ENCODE assay signal across 13 mouse cellular contexts in the genomic region with DNA sequence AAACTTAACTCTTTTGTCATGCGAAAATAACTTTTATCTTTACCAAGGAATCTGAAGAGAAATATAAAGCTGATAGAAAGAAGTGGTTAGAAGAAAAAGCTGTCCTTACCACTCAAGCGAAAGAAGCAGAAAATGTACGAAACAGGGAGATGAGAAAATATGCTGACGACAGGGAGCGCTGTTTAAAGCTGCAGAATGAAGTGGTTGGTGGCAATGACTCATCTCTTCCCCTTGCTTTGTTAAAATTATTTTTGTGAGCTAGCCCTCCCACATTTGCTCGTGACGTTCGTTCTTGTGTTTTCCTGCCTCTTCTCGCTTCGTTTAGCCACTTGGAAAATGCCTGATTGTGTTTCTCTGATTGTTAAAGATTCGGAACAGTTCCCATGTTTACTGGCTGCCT. TPM values are rescaled to one million over a fixed set of nuclear protein-coding genes. Genes with fewer than 3 reads are reported as not detected.
A peak's percentile ranks its signal among the peaks of the same experiment; 100 is the strongest.
DNase-seq lines count a peak whose midpoint lies in the region; ATAC-seq lines count a peak whose summit lies in the region.
"Had no signal": no experiment of that assay in that cellular context is flagged by ENCODE, and none has a peak within 500 bp of the region (broad histone marks: within the 10 kb centered on the region; RNA-seq: fewer than 3 reads in every experiment).

No protein-coding gene starts in this region.

- WGBS in macrophage (ENCODE audit: missing documents): 23% methylated on average over 11 of the region's 11 CpGs

- H3K4me3 ChIP-seq in macrophage (ENCODE audit: inconsistent target): no peak overlapping the region
- H3K4me3 ChIP-seq: embryonic facial prominence, embryonic 13.5 days; limb, embryonic 15.5 days had no signal

- H3K79me2 ChIP-seq in macrophage (ENCODE audit: inconsistent target): peaks cover 18% of the 10 kb centered on the region

- peak; percentile 24 for DNase-seq in heart, adult 8-10 months (ENCODE audit: low spot score)
- DNase-seq in heart, adult 11 months: no peak
- DNase-seq in frontal cortex, adult 2 months (ENCODE audit: extremely low spot score in 1 of 2, low spot score in 1 of 2): peak; percentile 14 to 76
- DNase-seq in retina, embryonic 14.5 days (ENCODE audit: low spot score): no peak
- DNase-seq in kidney, adult 8-10 months: no peak
- DNase-seq in gastrocnemius, postnatal 4 days (ENCODE audit: low spot score in 2 of 2): no peak
- DNase-seq: cerebellum, adult 11 months; kidney, postnatal 14 days; lung, postnatal 14 days had no signal

- no peaks in the 10 kb centered on the region for H3K36me3 ChIP-seq in macrophage (ENCODE audit: inconsistent target)

- peak overlapping the region; percentile 82 for H3K27ac ChIP-seq in macrophage
- H3K27ac ChIP-seq: embryonic facial prominence, embryonic 13.5 days; limb, embryonic 15.5 days had no signal

- ATAC-seq in CD4-positive, CD25-positive, alpha-beta regulatory T cell, adult 4 months: peak; percentile 97

RNA-seq across cellular contexts. Expression of a gene that starts 37.2 kb away (rescaled TPM):
- total RNA-seq in heart, adult 8-10 months (2022): under 1 TPM; 0.30 to 0.87 (median 0.56) TPM
- 10 to 100 TPM; 21.4 to 27.6 TPM for polyA plus RNA-seq in CD4-positive, CD25-positive, alpha-beta regulatory T cell, adult 4 months (2017; shearing (Covaris generic))
- polyA plus RNA-seq in frontal cortex, adult 2 months (2012; rRNA removed): 1.5 and 1.7 TPM in 2 replicates
- 10 to 100 TPM in 13 of 26 experiments, 1 to 10 TPM in 13; 1.3 to 35.6 (median 10.2) TPM for total RNA-seq in macrophage (2018; cell fraction: chromatin; rRNA removed)
- 1 to 10 TPM; 1.0 to 8.8 (median 3.7) TPM for total RNA-seq in macrophage (2018; cell fraction: cytosol; rRNA removed)
- total RNA-seq in macrophage (2018; cell fraction: nucleus; rRNA removed): 10 to 100 TPM in 5 of 26 experiments, 1 to 10 TPM in 21; 1.0 to 22.8 (median 5.8) TPM
- 3.2 to 9.6 TPM (median 8.4 TPM) in 3 replicates for polyA plus RNA-seq in macrophage (2018)
- 10 to 100 TPM; 12.7 to 13.0 TPM for total RNA-seq in gastrocnemius, postnatal 4 days (2021)

Comparison
In these comparisons a context has a peak if more than half of its experiments do, and no peak if none do; other contexts are left out.
1. DNase-seq: peak in heart, adult 8-10 months (single experiment) and frontal cortex, adult 2 months (2 of 2); none in heart, adult 11 months (single experiment), retina, embryonic 14.5 days (single experiment), kidney, adult 8-10 months (0 of 2) and gastrocnemius, postnatal 4 days (0 of 2).